Mouse (Mus musculus): ENCODE measurements around the gene Btbd35f6. TPM values are rescaled to one million over a fixed set of nuclear protein-coding genes. Genes with fewer than 3 reads are reported as not detected.

Gene Btbd35f6
- polyA plus RNA-seq (2017; shearing (Covaris generic)), result not detected

DNA sequence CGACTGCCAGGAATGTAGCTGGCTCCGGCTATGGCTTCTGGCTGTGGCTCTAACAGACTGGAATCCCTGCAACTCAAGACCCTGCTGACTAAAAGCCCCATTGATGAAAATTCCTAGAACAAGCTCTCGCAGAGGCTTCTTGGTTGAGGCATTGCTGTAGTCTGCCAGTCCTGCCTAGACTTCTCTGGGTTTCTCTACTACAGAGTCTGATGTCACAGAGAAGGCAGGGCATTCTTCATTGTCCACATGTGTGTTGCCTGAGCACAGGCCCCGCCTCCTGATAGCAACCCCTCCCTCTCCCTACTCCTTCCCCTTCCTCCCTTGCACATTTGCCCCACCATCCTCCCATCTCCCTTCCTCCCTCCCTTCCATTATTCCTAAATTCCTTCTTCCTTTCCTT lies at the start of gene Btbd35f6:
TSS of gene Btbd35f6 (minus strand) at position 101 of the 400 bp plus-strand sequence.

DNA sequence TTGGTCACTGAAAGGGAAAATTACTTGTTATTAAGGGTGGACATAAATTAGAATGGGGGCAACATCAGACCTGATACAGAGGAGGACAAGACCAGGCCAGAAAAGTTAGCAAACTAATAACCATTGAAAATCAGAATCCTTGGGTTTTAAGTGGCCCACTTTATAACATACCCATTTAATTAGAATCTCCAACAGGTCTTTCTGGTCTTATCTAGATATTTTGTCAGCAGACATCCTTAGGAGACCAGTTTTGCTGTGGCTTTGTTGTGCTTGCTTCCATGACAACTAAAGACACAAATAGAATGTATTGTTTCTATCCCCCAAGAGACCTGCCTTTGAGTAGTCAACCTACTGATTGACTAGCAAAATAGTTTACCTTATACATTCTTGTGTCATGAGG lies 30.4 kb upstream of the Btbd35f6 start, which contains the start of gene Gm21870:
TSS of gene Gm21870 (minus strand) at position 101 of the 400 bp plus-strand sequence.

Other genes starting within 250 kb of the Btbd35f6 start
- gene Gm21870, start 30.3 kb upstream of the Btbd35f6 start, polyA plus RNA-seq (2017; shearing (Covaris generic)), result 1 to 10 TPM; 1.1 to 8.8 TPM
- gene Btbd35f9, start 205.0 kb upstream of the Btbd35f6 start, polyA plus RNA-seq (2017; shearing (Covaris generic)), result not detected

Data from inflammation-experienced regulatory T-cells (primary cell).